Mouse (Mus musculus) T-helper 17 cell (primary cell): Measurements from ENCODE around the gene Zfp358.

Experiments used
- in situ Hi-C, 2 experiments: fragments of 300-600 bp; cut with MboI, MseI; formaldehyde crosslinking; loops; 1 replicate in 1 of 2; 2 replicates in 1 of 2; pipeline ENCODE4 v1.15.1; 2025; ENCODE audit warnings: high pct_unique_total_duplicates in 2 of 2

Gene Zfp358

GRCm38 (mm10) chr8:3498583-3498982 lies 5.6 kb downstream of the Zfp358 start:
- in situ Hi-C loops, result no loop called here

GRCm38 (mm10) chr8:3499751-3500150 lies 6.8 kb downstream of the Zfp358 start:
- in situ Hi-C loops, result loop anchor here (5.0 to 10.0 kb wide), 3 partner anchors 125 to 1178 kb away; partner anchors contain the start of genes Pcp2 (in 1 of the 2), Pet100 (in 1 of the 2) and Xab2 (in 1 of the 2)

GRCm38 (mm10) chr8:3500235-3501090 lies 7.5 kb downstream of the Zfp358 start, which contains the start of gene Mcoln1:
Gene Mcoln1 (plus strand): TSS chr8:3500457.
- in situ Hi-C loops, result loop anchor here (5.0 to 10.0 kb wide), 3 partner anchors 124 to 1177 kb away; partner anchors contain the start of genes Pcp2 (in 1 of the 2), Pet100 (in 1 of the 2) and Xab2 (in 1 of the 2)

- in situ Hi-C loops, result loop anchor here (5.0 to 10.0 kb wide), 3 partner anchors 123 to 1175 kb away; partner anchors contain the start of genes Pcp2 (in 1 of the 2), Pet100 (in 1 of the 2) and Xab2 (in 1 of the 2)
These were observed 9.3 kb downstream of the Zfp358 start for GRCm38 (mm10) chr8:3502217-3502616.

- in situ Hi-C loops, result loop anchor here in 1 of 2 experiments (10.0 kb wide), 2 partner anchors 117 to 1167 kb away; partner anchors contain the start of genes Pcp2, Pet100 and Xab2
These were observed 15.2 kb downstream of the Zfp358 start for GRCm38 (mm10) chr8:3507979-3508754.

GRCm38 (mm10) chr8:3514681-3515247 lies 21.8 kb downstream of the Zfp358 start:
- in situ Hi-C loops, result loop anchor here in 1 of 2 experiments (5.0 kb wide), 1 partner anchor 103 kb away; no protein-coding TSS in a partner anchor

- in situ Hi-C loops, result loop anchor here in 1 of 2 experiments (5.0 kb wide), 1 partner anchor 102 kb away; no protein-coding TSS in a partner anchor
These were observed 22.3 kb downstream of the Zfp358 start, which contains the start of gene Pnpla6 for GRCm38 (mm10) chr8:3515260-3515671. Gene Pnpla6 (plus strand): TSS chr8:3515384.

- in situ Hi-C loops, result loop anchor here in 1 of 2 experiments (5.0 kb wide), 1 partner anchor 101 kb away; no protein-coding TSS in a partner anchor
These were observed 23.0 kb downstream of the Zfp358 start for GRCm38 (mm10) chr8:3515771-3516417.

GRCm38 (mm10) chr8:3516450-3517116 lies 23.6 kb downstream of the Zfp358 start:
- in situ Hi-C loops, result loop anchor here in 1 of 2 experiments (5.0 kb wide), 1 partner anchor 101 kb away; no protein-coding TSS in a partner anchor

- in situ Hi-C loops, result loop anchor here in 1 of 2 experiments (5.0 kb wide), 1 partner anchor 100 kb away; no protein-coding TSS in a partner anchor
These were observed 24.2 kb downstream of the Zfp358 start for GRCm38 (mm10) chr8:3517117-3517495.

GRCm38 (mm10) chr8:3522007-3522697 lies 29.2 kb downstream of the Zfp358 start:
- in situ Hi-C loops, result no loop called here

GRCm38 (mm10) chr8:3530816-3531215 lies 37.9 kb downstream of the Zfp358 start:
- in situ Hi-C loops, result no loop called here

- in situ Hi-C loops, result no loop called here
These were observed 39.0 kb downstream of the Zfp358 start for GRCm38 (mm10) chr8:3531936-3532335.

GRCm38 (mm10) chr8:3536053-3536841 lies 43.3 kb downstream of the Zfp358 start:
- in situ Hi-C loops, result no loop called here

GRCm38 (mm10) chr8:3536940-3537339 lies 44.0 kb downstream of the Zfp358 start:
- in situ Hi-C loops, result no loop called here

- in situ Hi-C loops, result no loop called here
These were observed 44.7 kb downstream of the Zfp358 start for GRCm38 (mm10) chr8:3537666-3538065.

GRCm38 (mm10) chr8:3539146-3539545 lies 46.2 kb downstream of the Zfp358 start:
- in situ Hi-C loops, result no loop called here

GRCm38 (mm10) chr8:3540076-3540475 lies 47.1 kb downstream of the Zfp358 start:
- in situ Hi-C loops, result no loop called here
